Mouse (Mus musculus) embryonic fibroblast, embryonic 13.5 days (primary cell): ENCODE measurements around the gene Bcl11b. TPM values are rescaled to one million over a fixed set of nuclear protein-coding genes. Genes with fewer than 3 reads are reported as not detected.

Experiments
- H3K27ac ChIP-seq: 2 replicates; pipeline ENCODE4 v1.5.1; 2012; ENCODE audit warnings: low read length, control low read depth, inconsistent platforms; ENCODE audit not compliant: insufficient read depth
- H3K4me1 ChIP-seq: 2 replicates; pipeline ENCODE4 v1.6.1; 2011; ENCODE audit warnings: low read length; ENCODE audit not compliant: control insufficient read depth, insufficient read depth
- H3K4me3 ChIP-seq: 2 replicates; pipeline ENCODE4 v1.5.1; 2011; ENCODE audit warnings: mild to moderate bottlenecking, control low read depth, low read length; ENCODE audit not compliant: insufficient read depth
- CTCF ChIP-seq: IDR thresholded peaks from 2 replicates; pipeline ENCODE4 v1.5.1; 2011; ENCODE audit warnings: mild to moderate bottlenecking, control low read depth, low read length, moderate library complexity, borderline replicate concordance; ENCODE audit not compliant: insufficient read depth
- POLR2A ChIP-seq: IDR thresholded peaks from 2 replicates; pipeline ENCODE4 v1.6.1; 2011; ENCODE audit warnings: low read depth, mild to moderate bottlenecking, control low read depth, low read length, moderate library complexity
- polyA plus RNA-seq: library from polyadenylated mRNA; stranded (reverse); fragments of >200 nt; gene quantifications from 2 replicates; pipeline ENCODE4 v1.2.4, GENCODE M21; 2011; ENCODE audit warnings: low read depth; ENCODE audit not compliant: missing spikeins, insufficient read length

The Bcl11b gene
- polyA plus RNA-seq, 1 experiment = 6.5 TPM

- Histone ChIP-seq H3K27ac (no peak overlapping the region), H3K4me3 (no peak overlapping the region), H3K4me1 (0 out of 2 replicates have a peak, but pooled peaks cover 2% of the 10 kb centered on the region)
- TF ChIP-seq POLR2A = no peak
- TF ChIP-seq CTCF = no peak
These were observed 21.1 kb downstream of the Bcl11b start for GRCm38 (mm10) chr12:107982306-107982705.

DNA sequence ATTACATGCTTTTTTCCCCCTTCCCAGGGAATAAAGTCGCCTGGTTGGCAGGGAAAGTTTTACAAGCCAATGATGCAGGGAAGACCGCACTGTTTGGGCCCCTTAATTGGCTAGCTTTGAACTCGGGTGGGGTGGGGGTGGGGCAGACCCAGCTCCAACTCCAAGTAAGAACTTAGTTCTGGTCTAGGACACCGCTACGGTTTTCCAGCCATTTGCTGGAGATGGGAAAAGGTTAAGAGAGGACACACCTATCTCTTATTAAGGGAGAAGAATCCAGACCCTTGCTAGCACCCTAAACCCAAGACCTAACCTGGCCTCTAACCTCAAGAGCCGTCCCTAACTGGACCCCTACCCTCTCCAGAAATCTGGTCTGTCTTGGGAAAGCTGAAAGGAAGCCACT is 22.2 kb downstream of the Bcl11b start:
- no peak for TF ChIP-seq POLR2A
- Histone ChIP-seq H3K4me3 (no peak overlapping the region), H3K4me1 (0 out of 2 replicates have a peak, but pooled peaks cover 2% of the 10 kb centered on the region), H3K27ac (no peak overlapping the region)

DNA sequence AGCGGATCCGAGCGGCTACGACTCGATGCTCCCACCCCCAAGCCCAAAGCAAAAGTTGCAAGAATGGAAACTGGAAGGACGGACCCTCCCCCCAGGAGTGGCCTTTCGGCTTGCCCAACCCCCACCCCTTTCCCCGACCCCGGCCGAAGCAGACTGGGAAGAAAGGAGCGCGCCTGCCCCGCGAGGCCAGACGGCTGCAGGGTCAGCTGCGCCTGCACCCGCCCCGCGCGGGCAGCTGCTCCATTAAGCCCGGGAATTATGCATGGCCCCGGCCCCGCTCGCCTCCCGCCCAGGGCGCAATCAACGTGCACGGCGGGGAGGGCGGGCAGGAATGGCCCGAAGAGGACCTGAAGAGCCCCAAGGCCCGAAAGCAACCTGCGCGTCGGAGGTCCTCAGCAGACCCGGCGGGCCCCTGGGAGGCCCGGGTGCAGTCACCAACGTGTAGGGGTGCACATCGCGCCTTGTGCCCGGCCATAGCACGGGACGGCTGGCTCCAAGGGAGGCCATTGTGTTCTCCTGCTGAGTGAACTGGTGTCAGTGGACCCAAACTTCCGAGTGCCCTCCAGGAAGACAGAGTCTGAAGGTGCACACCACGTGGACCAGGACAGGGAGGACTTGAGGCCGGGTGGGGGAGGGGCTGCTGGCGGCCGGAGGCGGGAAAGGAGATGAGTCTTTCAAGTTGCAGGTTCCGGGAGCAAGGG is 23.0 kb downstream of the Bcl11b start:
- Histone ChIP-seq H3K27ac (no peak overlapping the region), H3K4me3 (no peak overlapping the region), H3K4me1 (0 out of 2 replicates have a peak, but pooled peaks cover 2% of the 10 kb centered on the region)
- TF ChIP-seq CTCF = no peak
- no peak for TF ChIP-seq POLR2A

DNA sequence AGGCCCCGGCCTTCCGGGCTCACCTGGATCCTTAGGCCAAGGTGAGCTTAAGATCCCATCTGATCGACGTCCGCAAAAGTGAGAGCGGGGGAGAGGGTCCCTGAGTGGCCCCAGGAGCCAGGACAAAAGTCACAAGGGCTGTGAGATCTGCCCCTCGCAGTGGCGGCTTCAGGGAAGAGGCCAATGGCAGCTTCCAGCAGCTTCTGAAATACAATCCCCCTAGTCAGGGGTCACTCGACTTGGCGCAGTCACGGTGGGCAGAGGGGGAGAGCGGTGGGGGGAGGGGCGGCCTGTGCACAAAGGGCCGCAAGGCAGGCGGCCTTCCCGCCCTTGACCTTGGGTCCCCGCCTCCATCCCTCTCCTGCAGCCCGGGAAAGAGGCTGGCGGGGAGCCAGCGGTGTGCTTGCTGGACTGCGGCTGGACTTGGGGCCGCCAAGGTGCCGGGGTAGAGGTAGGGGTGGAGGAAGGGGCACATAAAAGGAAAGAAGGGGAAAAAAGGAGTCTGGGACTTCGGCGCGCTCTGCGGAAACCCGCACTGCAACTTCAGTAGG is 23.6 kb downstream of the Bcl11b start:
- Histone ChIP-seq H3K4me1 (0 out of 2 replicates have a peak, but pooled peaks cover 2% of the 10 kb centered on the region), H3K27ac (no peak overlapping the region), H3K4me3 (no peak overlapping the region)
- no peak for TF ChIP-seq CTCF
- no peak for TF ChIP-seq POLR2A

- Histone ChIP-seq H3K27ac (no peak overlapping the region; the same call in 1 of the 2 replicates), H3K4me1 (peaks cover 6% of the 10 kb centered on the region; the same call in 1 of the 2 replicates), H3K4me3 (no peak overlapping the region)
- no peak for TF ChIP-seq CTCF
- TF ChIP-seq POLR2A = no peak
These were observed 24.6 kb downstream of the Bcl11b start for GRCm38 (mm10) chr12:107978736-107979255.

DNA sequence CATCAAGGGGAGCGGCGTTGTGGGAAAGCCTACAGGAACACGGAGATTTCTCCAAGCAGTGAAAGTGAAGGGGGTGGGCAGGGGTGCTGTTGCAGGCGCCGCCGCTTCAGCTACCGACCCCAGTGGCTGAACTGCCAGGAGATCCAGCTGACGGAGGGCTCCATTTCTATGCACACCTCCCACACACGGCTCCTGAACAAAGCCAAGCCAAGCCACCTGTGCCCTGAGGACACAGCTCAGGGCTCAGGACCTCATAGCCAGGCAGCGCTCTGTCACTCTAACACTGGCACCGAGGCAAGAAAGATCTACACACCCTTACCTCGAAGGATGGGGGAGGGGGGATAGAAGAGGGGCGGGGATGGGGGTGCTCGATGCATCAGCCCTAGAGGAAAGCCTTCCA is 25.3 kb downstream of the Bcl11b start:
- H3K4me1 ChIP-seq = peaks cover 9% of the 10 kb centered on the region; the same call in 1 of the 2 replicates
- no peak overlapping the region for H3K27ac ChIP-seq
- TF ChIP-seq CTCF (no peak), POLR2A (no peak)
- no peak overlapping the region for H3K4me3 ChIP-seq

DNA sequence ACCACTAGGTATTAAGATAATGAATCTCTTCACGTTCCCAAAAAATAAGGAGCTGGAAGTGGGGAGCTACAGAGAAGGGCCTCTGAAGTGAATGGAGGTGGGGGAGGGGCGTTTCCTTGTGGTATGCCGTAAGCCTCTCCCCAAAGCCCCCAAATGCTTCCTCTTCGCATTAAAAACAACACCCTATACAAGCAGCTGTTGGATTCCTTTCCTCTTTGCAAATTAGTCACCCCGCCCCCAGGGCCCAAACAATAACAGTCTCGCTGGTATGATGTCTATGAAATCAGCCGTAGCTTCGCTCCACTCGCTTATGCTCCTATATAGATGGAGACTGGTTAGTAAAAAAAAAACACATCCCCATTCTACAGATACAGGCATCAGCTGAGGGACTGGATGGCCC is 25.9 kb downstream of the Bcl11b start:
- H3K4me3 ChIP-seq = no peak overlapping the region
- no peak overlapping the region for H3K27ac ChIP-seq
- TF ChIP-seq CTCF (no peak), POLR2A (no peak)

GRCm38 (mm10) chr12:107977086-107977485 is 26.3 kb downstream of the Bcl11b start:
- Histone ChIP-seq H3K4me1 (peaks cover 9% of the 10 kb centered on the region; the same call in 1 of the 2 replicates), H3K4me3 (no peak overlapping the region), H3K27ac (no peak overlapping the region)
- TF ChIP-seq POLR2A = no peak
- no peak for TF ChIP-seq CTCF

More for the DNA sequence above, 25.9 kb downstream of the Bcl11b start:
- H3K4me1 ChIP-seq = peaks cover 9% of the 10 kb centered on the region; the same call in 1 of the 2 replicates

- Histone ChIP-seq H3K27ac (no peak overlapping the region), H3K4me3 (no peak overlapping the region), H3K4me1 (peaks cover 9% of the 10 kb centered on the region; the same call in 1 of the 2 replicates)
- TF ChIP-seq POLR2A (no peak), CTCF (no peak)
These were observed 26.8 kb downstream of the Bcl11b start for GRCm38 (mm10) chr12:107976571-107977001.

- Histone ChIP-seq H3K27ac (peak overlapping the region; percentile 1; the same call in 1 of the 2 replicates), H3K4me1 (peaks cover 9% of the 10 kb centered on the region; the same call in 1 of the 2 replicates), H3K4me3 (no peak overlapping the region)
- TF ChIP-seq POLR2A = no peak
These were observed 27.4 kb downstream of the Bcl11b start for GRCm38 (mm10) chr12:107975897-107976570.
